Mouse (Mus musculus) testis, adult 2 months (tissue): ENCODE data around the gene Plvap.

Experiments used
- CTCF ChIP-seq: fragments of 200-500 bp; IDR thresholded peaks from 2 replicates; pipeline ENCODE4 v1.5.1; 2012; ENCODE audit warnings: low read depth, mild to moderate bottlenecking, inconsistent platforms, low read length, moderate library complexity; ENCODE audit not compliant: control insufficient read depth, insufficient read depth, insufficient replicate concordance
- POLR2A ChIP-seq: fragments of 200-500 bp; IDR thresholded peaks from 2 replicates; pipeline ENCODE4 v1.6.1; 2012; ENCODE audit warnings: low read depth, mild to moderate bottlenecking, inconsistent platforms, low read length, moderate library complexity; ENCODE audit not compliant: control insufficient read depth

- TF ChIP-seq CTCF (no peak), POLR2A (no peak)
Measured at GRCm38 (mm10) chr8:71525226-71526050, 13.9 kb upstream of the Plvap start, which contains the start of gene Ccdc194.
